Mouse (Mus musculus): ENCODE data around the gene Syn3. TPM values are rescaled to one million over a fixed set of nuclear protein-coding genes. Genes with fewer than 3 reads are reported as not detected.
A peak's percentile ranks its signal among the peaks of the same experiment; 100 is the strongest.

Gene Syn3
- polyA plus RNA-seq, 1 experiment from 2014 or later: 0.99 TPM

- Histone ChIP-seq H3K4me2 (no peak overlapping the region), H3K9me3 (replicated peaks; ENCODE audit: control insufficient read depth, low read length) (no peaks in the 10 kb centered on the region), H3K9ac (ENCODE audit: low read depth, low read length) (no peak overlapping the region), H3K27me3 (ENCODE audit: control insufficient read depth, insufficient read depth, low read length) (no peaks in the 10 kb centered on the region), H3K4me1 (ENCODE audit: control insufficient read depth, insufficient read depth, low read length) (no peaks in the 10 kb centered on the region; the same call in 1 of the 2 replicates), H3K27ac (ENCODE audit: low read depth, low read length) (no peak overlapping the region), H3K4me3 (ENCODE audit: low read depth, low read length) (no peak overlapping the region), H3K36me3 (ENCODE audit: control insufficient read depth, insufficient read depth, low read length) (no peaks in the 10 kb centered on the region)
- 87% methylated on average over 7 of the region's 7 CpGs for WGBS (ENCODE audit: insufficient replicate concordance)
- ATAC-seq (replicated peaks; ENCODE audit: insufficient number of reproducible peaks, low FRiP score, low TSS enrichment): no peak
These were observed 22.0 kb downstream of the Syn3 start for GRCm38 (mm10) chr10:86476720-86477119.

GRCm38 (mm10) chr10:86475270-86475669 lies 23.4 kb downstream of the Syn3 start:
- ATAC-seq (replicated peaks; ENCODE audit: insufficient number of reproducible peaks, low FRiP score, low TSS enrichment): no peak
- no peak overlapping the region for H3K4me2 ChIP-seq
- no peaks in the 10 kb centered on the region for H3K36me3 ChIP-seq (ENCODE audit: control insufficient read depth, insufficient read depth, low read length)
- H3K9ac ChIP-seq (ENCODE audit: low read depth, low read length): no peak overlapping the region
- 77% methylated on average over 5 of the region's 5 CpGs for WGBS (ENCODE audit: insufficient replicate concordance)
- H3K4me3 ChIP-seq (ENCODE audit: low read depth, low read length): no peak overlapping the region
- no peak overlapping the region for H3K27ac ChIP-seq (ENCODE audit: low read depth, low read length)
- no peaks in the 10 kb centered on the region for H3K27me3 ChIP-seq (ENCODE audit: control insufficient read depth, insufficient read depth, low read length)
- H3K9me3 ChIP-seq (replicated peaks; ENCODE audit: control insufficient read depth, low read length): no peaks in the 10 kb centered on the region
- H3K4me1 ChIP-seq (ENCODE audit: control insufficient read depth, insufficient read depth, low read length): no peaks in the 10 kb centered on the region; the same call in 1 of the 2 replicates

- Histone ChIP-seq H3K27me3 (ENCODE audit: control insufficient read depth, insufficient read depth, low read length) (no peaks in the 10 kb centered on the region), H3K36me3 (ENCODE audit: control insufficient read depth, insufficient read depth, low read length) (no peaks in the 10 kb centered on the region), H3K9me3 (replicated peaks; ENCODE audit: control insufficient read depth, low read length) (no peaks in the 10 kb centered on the region), H3K4me2 (no peak overlapping the region), H3K4me1 (ENCODE audit: control insufficient read depth, insufficient read depth, low read length) (no peaks in the 10 kb centered on the region), H3K27ac (ENCODE audit: low read depth, low read length) (no peak overlapping the region), H3K4me3 (ENCODE audit: low read depth, low read length) (no peak overlapping the region), H3K9ac (ENCODE audit: low read depth, low read length) (no peak overlapping the region)
- WGBS (ENCODE audit: insufficient replicate concordance): 59% methylated on average over 8 of the region's 8 CpGs
- ATAC-seq (replicated peaks; ENCODE audit: insufficient number of reproducible peaks, low FRiP score, low TSS enrichment): no peak
These were observed 24.2 kb downstream of the Syn3 start for GRCm38 (mm10) chr10:86474176-86475154.

GRCm38 (mm10) chr10:86473637-86474154 lies 25.0 kb downstream of the Syn3 start:
- Histone ChIP-seq H3K27me3 (ENCODE audit: control insufficient read depth, insufficient read depth, low read length) (no peaks in the 10 kb centered on the region), H3K4me3 (ENCODE audit: low read depth, low read length) (no peak overlapping the region), H3K36me3 (ENCODE audit: control insufficient read depth, insufficient read depth, low read length) (no peaks in the 10 kb centered on the region), H3K4me2 (no peak overlapping the region), H3K9ac (ENCODE audit: low read depth, low read length) (no peak overlapping the region), H3K4me1 (ENCODE audit: control insufficient read depth, insufficient read depth, low read length) (no peaks in the 10 kb centered on the region), H3K27ac (ENCODE audit: low read depth, low read length) (no peak overlapping the region), H3K9me3 (replicated peaks; ENCODE audit: control insufficient read depth, low read length) (no peaks in the 10 kb centered on the region)
- no peak for ATAC-seq (replicated peaks; ENCODE audit: insufficient number of reproducible peaks, low FRiP score, low TSS enrichment)
- WGBS (ENCODE audit: insufficient replicate concordance): 30% methylated on average over 3 of the region's 3 CpGs

GRCm38 (mm10) chr10:86468612-86469546 lies 29.8 kb downstream of the Syn3 start:
- Histone ChIP-seq H3K9me3 (replicated peaks; ENCODE audit: control insufficient read depth, low read length) (no peaks in the 10 kb centered on the region), H3K4me2 (no peak overlapping the region), H3K27ac (ENCODE audit: low read depth, low read length) (no peak overlapping the region), H3K4me1 (ENCODE audit: control insufficient read depth, insufficient read depth, low read length) (no peaks in the 10 kb centered on the region), H3K27me3 (ENCODE audit: control insufficient read depth, insufficient read depth, low read length) (no peaks in the 10 kb centered on the region), H3K4me3 (ENCODE audit: low read depth, low read length) (no peak overlapping the region), H3K36me3 (ENCODE audit: control insufficient read depth, insufficient read depth, low read length) (no peaks in the 10 kb centered on the region), H3K9ac (ENCODE audit: low read depth, low read length) (no peak overlapping the region)
- WGBS (ENCODE audit: insufficient replicate concordance): 78% methylated on average over 13 of the region's 13 CpGs
- no peak for ATAC-seq (replicated peaks; ENCODE audit: insufficient number of reproducible peaks, low FRiP score, low TSS enrichment)

- Histone ChIP-seq H3K4me2 (no peak overlapping the region), H3K9ac (ENCODE audit: low read depth, low read length) (no peak overlapping the region)
These were observed 35.0 kb downstream of the Syn3 start for GRCm38 (mm10) chr10:86463538-86464199.

GRCm38 (mm10) chr10:86459643-86460042 lies 39.1 kb downstream of the Syn3 start:
- H3K9me3 ChIP-seq (replicated peaks; ENCODE audit: control insufficient read depth, low read length): no peaks in the 10 kb centered on the region
- H3K27me3 ChIP-seq (ENCODE audit: control insufficient read depth, insufficient read depth, low read length): peaks cover 2% of the 10 kb centered on the region; the same call in 1 of the 2 replicates
- no peak overlapping the region for H3K27ac ChIP-seq (ENCODE audit: low read depth, low read length)
- no peaks in the 10 kb centered on the region for H3K36me3 ChIP-seq (ENCODE audit: control insufficient read depth, insufficient read depth, low read length)
- no peak for ATAC-seq (replicated peaks; ENCODE audit: insufficient number of reproducible peaks, low FRiP score, low TSS enrichment)
- H3K9ac ChIP-seq (ENCODE audit: low read depth, low read length): no peak overlapping the region
- no peak overlapping the region for H3K4me3 ChIP-seq (ENCODE audit: low read depth, low read length)
- peaks cover 7% of the 10 kb centered on the region; the same call in 1 of the 2 replicates for H3K4me1 ChIP-seq (ENCODE audit: control insufficient read depth, insufficient read depth, low read length)
- WGBS (ENCODE audit: insufficient replicate concordance): 73% methylated on average over 1 of the region's 1 CpGs
- H3K4me2 ChIP-seq: no peak overlapping the region

More at GRCm38 (mm10) chr10:86463538-86464199, 35.0 kb downstream of the Syn3 start:
- Histone ChIP-seq H3K9me3 (replicated peaks; ENCODE audit: control insufficient read depth, low read length) (no peaks in the 10 kb centered on the region), H3K4me1 (ENCODE audit: control insufficient read depth, insufficient read depth, low read length) (no peaks in the 10 kb centered on the region), H3K36me3 (ENCODE audit: control insufficient read depth, insufficient read depth, low read length) (no peaks in the 10 kb centered on the region), H3K27ac (ENCODE audit: low read depth, low read length) (no peak overlapping the region), H3K4me3 (ENCODE audit: low read depth, low read length) (no peak overlapping the region), H3K27me3 (ENCODE audit: control insufficient read depth, insufficient read depth, low read length) (peaks cover 2% of the 10 kb centered on the region; the same call in 1 of the 2 replicates)
- 27% methylated on average over 5 of the region's 5 CpGs for WGBS (ENCODE audit: insufficient replicate concordance)
- ATAC-seq (replicated peaks; ENCODE audit: insufficient number of reproducible peaks, low FRiP score, low TSS enrichment): peak; percentile 42; the same call in 1 of the 2 replicates

All from heart, embryonic 11.5 days (tissue).